Mouse (Mus musculus) megakaryocyte progenitor cell, adult 5-6 weeks (primary cell): ENCODE data around the gene Xylt2. TPM values are rescaled to one million over a fixed set of nuclear protein-coding genes. Genes with fewer than 3 reads are reported as not detected.
"Not testable (repeated sequence)": the region's sequence is repeated elsewhere in the genome, so short reads cannot be mapped to it uniquely, and the experiment has no call there.

ENCODE experiments used
- ATAC-seq: replicated peaks from 2 replicates; pipeline ENCODE4 v1.8.0; 2016; ENCODE audit warnings: mild to moderate bottlenecking, moderate TSS enrichment, inconsistent platforms; ENCODE audit not compliant: poor library complexity
- total RNA-seq, 2 experiments: library from RNA; stranded (forward) in 1 of 2; stranded (reverse) in 1 of 2; fragments of 157-497, 149-512 nt in 1 of 2; fragments of 200-1000 nt in 1 of 2; gene quantifications; 2 replicates each; pipeline versions ENCODE4 v1.2.3 to v1.2.4; 2015 to 2017

The Xylt2 gene
- total RNA-seq, 2 experiments from 2014 or later = 2.2 to 5.2 TPM

- ATAC-seq = no peak
Observed at GRCm38 (mm10) chr11:94677607-94678145, 361 bp upstream of the Xylt2 start.

DNA sequence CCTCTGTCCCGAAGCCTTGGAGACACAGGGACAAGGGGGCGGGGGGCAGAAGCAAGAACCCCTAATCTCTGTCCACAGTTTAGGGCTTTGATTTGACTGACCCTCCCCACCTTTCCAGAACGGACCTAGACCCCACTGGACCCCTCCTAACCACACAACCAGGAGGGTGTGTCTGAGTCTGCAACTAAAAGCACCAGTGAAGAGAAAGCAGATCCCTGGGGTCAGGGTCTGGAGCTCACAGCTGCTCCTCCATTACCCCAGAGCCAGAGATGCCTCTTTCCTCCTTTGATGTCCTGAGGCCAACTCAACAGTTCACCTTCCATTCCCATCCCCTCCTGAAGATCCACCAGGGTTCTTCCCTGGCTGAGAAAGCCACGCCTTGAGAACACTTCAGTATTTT, 1.0 kb downstream of the Xylt2 start:
- ATAC-seq = peak; percentile 15; the same call in 1 of the 2 replicates

DNA sequence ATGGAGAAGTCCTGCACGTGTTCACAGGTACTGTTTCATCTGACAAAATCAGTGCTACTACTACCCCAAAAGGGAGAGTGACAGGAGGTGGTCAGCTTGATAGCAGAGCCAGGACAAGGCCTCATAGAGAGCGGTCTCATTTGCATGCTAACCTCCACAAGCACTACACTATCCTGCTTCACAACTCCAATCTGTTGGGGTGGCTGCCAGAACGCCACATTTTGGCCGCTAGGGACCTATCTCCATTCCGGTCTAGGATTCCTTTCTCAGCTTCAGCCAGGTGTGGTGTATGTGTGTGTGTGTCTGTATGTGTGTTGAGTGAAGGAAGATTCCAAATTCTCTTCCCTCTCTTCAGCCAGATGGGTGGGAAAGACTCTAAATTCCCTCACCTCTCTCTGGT, 1.9 kb downstream of the Xylt2 start:
- no peak for ATAC-seq

DNA sequence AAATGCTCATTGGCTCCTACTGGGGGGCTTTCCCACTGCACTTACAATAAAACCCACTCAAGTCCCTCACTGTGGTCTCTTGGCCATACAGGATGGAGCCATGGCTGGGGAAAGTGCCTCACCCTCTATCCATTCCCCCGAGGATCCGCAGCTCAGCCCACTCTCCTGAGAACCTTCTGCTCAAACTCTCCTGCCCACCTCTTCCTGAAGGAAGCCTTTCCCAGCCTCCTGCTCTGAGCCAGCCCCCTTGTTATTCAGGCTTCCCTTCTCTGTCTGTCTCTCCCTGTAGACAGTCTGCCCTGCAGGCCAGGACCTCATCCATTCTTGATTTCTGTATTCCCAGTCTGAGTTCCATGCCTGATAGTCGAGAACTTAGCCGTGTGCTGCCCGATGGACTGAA, 2.3 kb downstream of the Xylt2 start:
- ATAC-seq = no peak

GRCm38 (mm10) chr11:94665281-94665680, 12.0 kb downstream of the Xylt2 start:
- ATAC-seq = no peak

- no peak for ATAC-seq
Observed at GRCm38 (mm10) chr11:94661344-94661743, 16.0 kb downstream of the Xylt2 start.

GRCm38 (mm10) chr11:94653663-94654436, 23.5 kb downstream of the Xylt2 start, which contains the start of the genes Mrpl27 and Eme1:
Gene Mrpl27 (plus strand): TSS chr11:94653767.
Gene Eme1 (minus strand): TSS chr11:94653964.
- peak; percentile 96 for ATAC-seq

DNA sequence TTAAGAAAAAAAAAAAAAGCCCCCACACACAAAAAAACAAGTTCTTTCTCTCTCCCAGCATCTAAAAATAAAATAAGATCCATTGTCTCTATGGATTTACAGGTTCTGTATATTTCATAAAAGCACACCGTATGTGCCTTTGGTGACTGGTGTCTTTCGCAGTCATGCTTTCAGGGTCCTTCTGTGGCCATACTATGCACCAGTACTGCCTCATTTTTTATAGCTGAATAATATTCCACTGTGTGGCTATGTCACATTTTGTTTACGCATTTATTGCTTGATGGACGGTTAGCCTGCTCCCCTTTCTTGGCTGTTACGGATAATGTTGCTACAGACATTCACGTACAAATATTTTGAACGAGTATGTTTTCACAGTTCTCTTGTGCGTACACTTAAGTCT, 24.3 kb downstream of the Xylt2 start:
- ATAC-seq = no peak

GRCm38 (mm10) chr11:94651241-94651640, 26.1 kb downstream of the Xylt2 start:
- not testable (repeated sequence) for ATAC-seq

DNA sequence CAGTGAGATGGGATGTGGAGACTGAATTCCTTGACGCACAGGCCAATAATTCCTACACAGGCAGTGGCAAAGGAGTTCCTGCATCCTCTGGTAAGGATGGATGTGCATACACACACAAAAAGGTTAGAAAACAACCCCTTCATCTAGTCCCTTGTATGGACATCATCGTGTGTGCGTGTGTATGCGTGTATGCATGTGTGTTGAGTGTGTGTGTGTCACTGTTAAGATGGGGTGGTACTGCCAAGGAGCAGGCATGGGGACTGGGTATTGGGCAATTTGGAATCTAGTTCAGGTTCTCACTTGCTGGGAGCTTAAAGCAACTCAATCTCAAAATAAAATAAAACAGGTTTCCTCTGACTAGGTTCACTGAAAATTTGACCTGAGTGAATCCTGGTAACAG, 30.9 kb downstream of the Xylt2 start:
- ATAC-seq = no peak

- no peak for ATAC-seq
Observed at GRCm38 (mm10) chr11:94644461-94645219, 32.7 kb downstream of the Xylt2 start.

DNA sequence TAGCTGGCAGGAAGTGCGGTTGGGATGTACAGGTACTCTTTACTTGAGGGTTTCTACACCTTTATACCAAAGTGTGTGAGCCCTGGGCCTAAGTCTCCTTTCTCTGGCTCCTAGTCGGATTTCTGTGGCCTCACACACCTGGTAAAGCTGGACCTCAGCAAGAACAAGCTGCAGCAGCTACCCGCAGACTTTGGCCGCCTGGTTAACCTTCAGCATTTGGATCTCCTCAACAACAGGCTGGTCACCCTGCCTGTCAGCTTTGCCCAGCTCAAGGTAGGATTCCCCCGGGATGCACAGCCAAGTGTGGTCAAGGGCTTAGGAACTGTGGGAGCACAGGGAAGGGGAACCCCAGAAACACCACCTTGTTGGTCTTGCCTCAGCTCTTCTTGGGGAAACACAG, 42.9 kb downstream of the Xylt2 start:
- no peak for ATAC-seq

DNA sequence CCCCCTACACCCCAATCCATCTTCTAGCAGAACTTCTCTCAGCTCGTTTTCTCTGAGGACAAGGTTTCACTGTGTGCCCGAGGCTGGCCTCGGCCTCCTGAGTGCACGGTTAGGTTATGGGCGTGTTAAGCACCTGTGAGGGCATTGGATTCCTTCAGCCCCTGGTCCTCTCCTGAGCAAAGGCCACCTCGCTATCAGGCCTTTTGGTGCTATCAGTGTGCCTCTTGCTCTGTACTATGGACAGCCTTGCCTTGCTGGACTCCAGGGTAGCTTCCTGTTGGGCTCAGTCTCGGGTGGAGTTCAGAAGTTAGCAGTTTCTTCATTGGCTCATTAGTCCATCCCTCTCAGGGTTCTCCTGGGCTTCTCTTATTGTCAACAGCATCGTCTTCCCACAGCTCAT, 44.3 kb downstream of the Xylt2 start:
- no peak for ATAC-seq

DNA sequence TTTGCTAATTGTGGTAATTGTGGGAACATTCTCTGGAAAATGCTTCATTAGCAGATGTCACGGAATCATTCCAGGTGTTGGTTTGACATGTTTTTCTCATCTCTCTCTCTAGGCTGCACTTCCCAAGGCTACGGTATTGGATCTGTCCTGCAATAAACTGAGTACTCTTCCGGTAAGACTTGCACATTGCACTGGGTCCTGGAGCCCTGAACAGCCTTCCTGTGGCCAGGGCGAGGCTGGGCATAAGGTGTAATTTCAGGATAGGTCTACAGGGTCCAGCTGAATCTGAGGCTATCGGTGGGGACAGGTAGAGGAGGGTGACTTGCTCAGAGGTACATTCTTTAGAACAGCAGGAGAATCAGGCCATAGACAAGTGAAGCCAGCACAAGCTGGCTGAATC, 45.3 kb downstream of the Xylt2 start:
- ATAC-seq = no peak

- peak; percentile 51 for ATAC-seq
Observed at GRCm38 (mm10) chr11:94630199-94631011, 46.9 kb downstream of the Xylt2 start.

GRCm38 (mm10) chr11:94629884-94630198, 47.5 kb downstream of the Xylt2 start:
- ATAC-seq = no peak

GRCm38 (mm10) chr11:94629199-94629883, 48.0 kb downstream of the Xylt2 start, which contains the start of gene Lrrc59:
Gene Lrrc59 (plus strand): TSS chr11:94629767.
- peak; percentile 100 for ATAC-seq

- 0 out of 2 replicates have a peak, but pooled peaks have one; percentile 37 for ATAC-seq
Observed at GRCm38 (mm10) chr11:94622162-94622561, 55.2 kb downstream of the Xylt2 start.

DNA sequence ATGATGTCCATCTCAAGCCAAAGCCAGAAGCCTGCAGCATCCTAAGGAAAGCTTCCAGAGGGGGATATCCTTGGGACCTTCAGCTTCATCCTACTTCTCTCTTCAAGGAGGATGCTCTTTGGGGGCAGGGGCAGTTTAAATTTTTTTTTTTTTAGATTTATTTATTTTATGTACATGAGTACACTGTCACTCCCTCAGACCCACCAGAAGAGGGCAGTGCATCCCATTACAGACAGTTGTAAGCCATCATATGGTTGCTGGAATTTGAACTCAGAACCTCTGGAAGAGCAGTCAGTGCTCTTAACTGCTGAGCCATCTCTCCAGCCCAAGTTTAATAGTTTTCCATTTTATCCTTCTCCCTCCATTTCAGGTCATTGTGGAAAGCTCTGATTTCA, 55.9 kb downstream of the Xylt2 start:
- no peak for ATAC-seq

DNA sequence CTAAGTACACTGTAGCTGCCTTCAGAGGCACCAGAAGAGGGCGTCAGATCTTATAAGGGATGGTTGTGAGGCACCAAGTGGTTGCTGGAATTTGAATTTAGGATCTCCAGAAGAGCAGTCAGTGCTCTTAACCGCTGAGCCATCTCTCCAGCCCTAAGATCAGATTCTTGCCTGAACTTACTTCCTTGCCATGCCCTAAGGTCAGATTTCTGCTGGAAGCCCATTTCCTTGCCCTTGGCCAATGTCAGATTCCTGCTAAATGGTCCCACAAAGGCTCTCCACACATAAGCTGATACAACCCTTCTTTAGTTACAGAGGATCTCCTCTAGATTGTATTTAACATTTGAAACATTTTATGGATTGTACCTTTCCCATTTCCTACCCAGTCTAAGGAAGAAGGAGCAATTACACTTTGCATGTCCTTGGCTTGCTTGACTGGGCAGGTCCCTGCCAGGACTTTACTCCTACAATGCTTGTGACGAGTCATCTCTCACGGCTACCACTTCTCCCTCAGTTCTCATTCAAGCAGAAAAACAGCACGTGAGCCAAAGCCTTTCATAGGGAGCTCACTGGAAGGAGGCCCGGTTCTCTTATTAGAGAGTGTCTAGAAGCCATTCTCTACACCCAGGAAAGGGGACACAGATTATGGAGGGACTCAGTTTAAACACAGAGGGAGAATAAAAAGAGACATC, 56.4 kb downstream of the Xylt2 start:
- no peak for ATAC-seq
